Mouse (Mus musculus): Measurements from ENCODE around the gene Pigk.

DNA sequence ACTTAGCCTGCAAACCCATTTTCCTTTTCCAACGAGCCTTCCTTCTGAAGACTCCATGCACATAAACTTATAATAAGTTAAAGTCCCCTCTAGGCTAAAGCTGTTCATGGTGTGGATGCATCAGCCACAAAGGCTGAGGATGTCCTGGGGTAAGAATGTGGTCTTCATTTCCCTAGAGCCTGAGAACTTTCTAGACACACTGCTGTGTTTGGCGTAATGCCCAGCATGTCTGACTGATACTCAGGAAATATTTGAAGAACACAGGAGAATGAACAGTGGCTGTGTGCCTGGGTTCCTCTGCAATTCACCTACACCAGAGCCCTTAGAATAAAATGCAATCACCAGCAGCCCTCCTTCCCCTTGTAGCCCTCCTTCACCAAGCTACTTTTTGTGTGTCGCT is 117.5 kb downstream of the Pigk start:
- TF ChIP-seq CTCF (IDR thresholded peaks at IDR 0.05; ENCODE audit: low read depth, low read length) (no peak), TAL1 (conservative IDR thresholded peaks at IDR 0.05; ENCODE audit: low read depth, low read length) (no peak)

Data from G1E (cell line).